ENCODE assay signal across 21 mouse cellular contexts in genomic region chr17:7337381-7337780, GRCm38 (mm10). TPM values are rescaled to one million over a fixed set of nuclear protein-coding genes. Genes with fewer than 3 reads are reported as not detected.
"Had no signal": no experiment of that assay in that cellular context is flagged by ENCODE, and none has a peak within 500 bp of the region (broad histone marks: within the 10 kb centered on the region; RNA-seq: fewer than 3 reads in every experiment).

No protein-coding gene starts in this region.

RNA-seq across cellular contexts. Expression of gene Tcp10a, which starts 12.9 kb away (rescaled TPM):
- total RNA-seq: left cerebral cortex, postnatal 4 days; megakaryocyte progenitor cell, adult 5-6 weeks; megakaryocyte-erythroid progenitor cell, adult 5-6 weeks had no signal
- polyA plus RNA-seq: kidney, embryonic 15.5 days; limb, embryonic 12.5 days; limb, embryonic 15.5 days; liver, embryonic 11.5 days; liver, embryonic 14.5 days; liver, postnatal 0 days; midbrain, embryonic 11.5 days; midbrain, embryonic 14.5 days; myocyte; small intestine, adult 2 months; spleen, adult 2 months; stomach, embryonic 16.5 days; urinary bladder, adult 2 months had no signal

RNA-seq across cellular contexts. Expression of gene Ttll2, which starts 15.1 kb away (rescaled TPM):
- total RNA-seq: layer of hippocampus, adult 18-20 months; layer of hippocampus, postnatal 14 days; left cerebral cortex, adult 8-10 months; left cerebral cortex, postnatal 14 days; megakaryocyte progenitor cell, adult 5-6 weeks; megakaryocyte-erythroid progenitor cell, adult 5-6 weeks had no signal
- polyA plus RNA-seq: kidney, embryonic 15.5 days; limb, embryonic 12.5 days; limb, embryonic 15.5 days; liver, embryonic 11.5 days; liver, postnatal 0 days; midbrain, embryonic 11.5 days; midbrain, embryonic 14.5 days; myocyte; neural tube, embryonic 13.5 days; spleen, adult 2 months; stomach, embryonic 16.5 days; urinary bladder, adult 2 months had no signal

RNA-seq across cellular contexts. Expression of gene Gm49630, which starts 34.4 kb away (rescaled TPM):
- total RNA-seq: layer of hippocampus, adult 18-20 months; layer of hippocampus, postnatal 14 days; left cerebral cortex, adult 8-10 months; left cerebral cortex, postnatal 14 days; left cerebral cortex, postnatal 4 days; megakaryocyte progenitor cell, adult 5-6 weeks; megakaryocyte-erythroid progenitor cell, adult 5-6 weeks had no signal
- polyA plus RNA-seq: kidney, embryonic 15.5 days; limb, embryonic 12.5 days; limb, embryonic 15.5 days; liver, embryonic 11.5 days; liver, embryonic 14.5 days; liver, postnatal 0 days; midbrain, embryonic 11.5 days; midbrain, embryonic 14.5 days; myocyte; neural tube, embryonic 13.5 days; spleen, adult 2 months; stomach, embryonic 16.5 days; urinary bladder, adult 2 months had no signal

RNA-seq across cellular contexts. Expression of gene Unc93a2, which starts 47.9 kb away (rescaled TPM):
- total RNA-seq: layer of hippocampus, postnatal 14 days; left cerebral cortex, postnatal 14 days; megakaryocyte progenitor cell, adult 5-6 weeks; megakaryocyte-erythroid progenitor cell, adult 5-6 weeks had no signal
- polyA plus RNA-seq: kidney, embryonic 15.5 days; limb, embryonic 12.5 days; liver, embryonic 11.5 days; midbrain, embryonic 11.5 days; midbrain, embryonic 14.5 days; myocyte; neural tube, embryonic 13.5 days; spleen, adult 2 months; stomach, embryonic 16.5 days had no signal
